Mouse (Mus musculus) pancreas, adult 10 weeks (tissue): ENCODE measurements around the gene Gfra4. TPM values are rescaled to one million over a fixed set of nuclear protein-coding genes. Genes with fewer than 3 reads are reported as not detected.

Experiments used
- polyA plus RNA-seq: library from polyadenylated mRNA; stranded (reverse); fragments of 350-450 nt; fragmentation: Illumina TruSeq; extraction: RNeasy Lipid Tissue Mini Kit (QIAGEN cat#74804); gene quantifications from one replicate; pipeline ENCODE4 v1.2.3, GENCODE M21; 2015; ENCODE audit warnings: low read depth, low replicate concordance; ENCODE audit not compliant: insufficient read depth

Gfra4 gene
- 2.2 TPM for polyA plus RNA-seq

GRCm38 (mm10) chr2:131042988-131043387 is at the start of gene Gfra4:
TSS of gene Gfra4 (minus strand) at chr2:131043088.

GRCm38 (mm10) chr2:131086667-131087390 is 43.9 kb upstream of the Gfra4 start, which contains the start of gene Siglec1:
TSS of gene Siglec1 (minus strand) at chr2:131086765.

GRCm38 (mm10) chr2:131063404-131063864 is 20.5 kb upstream of the Gfra4 start, which contains the start of gene Adam33:
TSS of gene Adam33 (minus strand) at chr2:131063814.

Other genes starting within 250 kb of the Gfra4 start
- 7.2 TPM for gene 4930402H24Rik, start 136.7 kb downstream of the Gfra4 start, polyA plus RNA-seq
- 3.9 TPM for gene Atrn, start 136.6 kb downstream of the Gfra4 start, polyA plus RNA-seq
- gene Adam33, start 20.7 kb upstream of the Gfra4 start, polyA plus RNA-seq, result 28.8 TPM
- 0.44 TPM for gene Siglec1, start 43.7 kb upstream of the Gfra4 start, polyA plus RNA-seq
- 6.4 TPM for gene Hspa12b, start 84.2 kb upstream of the Gfra4 start, polyA plus RNA-seq
- not detected for gene Gm11037, start 90.4 kb upstream of the Gfra4 start, polyA plus RNA-seq
- 3.5 TPM for gene 1700037H04Rik, start 117.0 kb upstream of the Gfra4 start, polyA plus RNA-seq
- 14.3 TPM for gene Cenpb, start 137.0 kb upstream of the Gfra4 start, polyA plus RNA-seq
- 1.2 TPM for gene Cdc25b, start 143.9 kb upstream of the Gfra4 start, polyA plus RNA-seq
- gene Spef1, start 144.2 kb upstream of the Gfra4 start, polyA plus RNA-seq, result 5.1 TPM
- gene Ap5s1, start 164.0 kb upstream of the Gfra4 start, polyA plus RNA-seq, result 7.0 TPM
- 7.2 TPM for gene Mavs, start 191.0 kb upstream of the Gfra4 start, polyA plus RNA-seq
- 14.5 TPM for gene Pank2, start 219.4 kb upstream of the Gfra4 start, polyA plus RNA-seq